Mouse (Mus musculus): ENCODE results near the gene Cmtm8. TPM values are rescaled to one million over a fixed set of nuclear protein-coding genes. Genes with fewer than 3 reads are reported as not detected.

The Cmtm8 gene
- polyA plus RNA-seq, 1 experiment from 2014 or later, result 20.6 TPM

DNA sequence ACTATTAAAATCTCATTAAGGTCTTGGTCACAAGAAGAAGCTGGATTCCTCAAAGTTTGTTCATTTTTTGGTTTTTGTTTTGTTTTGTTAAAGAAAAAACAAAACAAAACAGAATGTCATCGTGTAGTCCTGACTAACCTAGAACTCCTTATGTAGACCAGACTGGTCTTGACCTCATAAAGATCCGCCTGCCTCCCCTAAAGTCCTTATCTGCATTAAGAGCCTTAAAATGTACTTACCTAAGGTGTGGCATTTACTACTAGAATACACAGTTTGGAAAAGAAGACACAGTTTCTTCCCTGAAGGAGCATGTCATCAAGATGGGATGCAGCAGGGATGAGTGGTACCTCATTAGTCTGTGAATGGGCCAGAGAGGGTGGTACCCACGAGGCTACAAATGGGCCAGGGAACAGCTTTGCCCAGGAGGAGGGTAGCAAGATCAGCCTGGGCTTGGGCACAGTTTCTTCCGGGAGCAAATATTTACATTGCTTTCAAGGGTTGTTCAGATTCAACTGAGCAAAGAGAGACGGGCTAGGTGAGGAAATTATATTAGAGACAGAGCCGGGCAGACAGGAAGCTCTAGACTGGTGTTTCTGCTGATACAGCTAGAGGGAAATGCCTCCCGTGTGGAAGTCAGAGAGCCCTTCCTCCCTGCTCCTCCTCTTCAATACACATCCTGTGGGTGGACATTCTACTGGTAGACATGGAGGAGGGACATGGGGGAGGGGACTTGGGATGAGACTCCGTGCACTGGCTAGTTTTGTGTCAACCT, 7.6 kb upstream of the Cmtm8 start:
- no peaks in the 10 kb centered on the region for H3K9me3 ChIP-seq
- no peak overlapping the region for H3K4me2 ChIP-seq
- H3K27me3 ChIP-seq, result no peaks in the 10 kb centered on the region
- H3K4me3 ChIP-seq, result no peak overlapping the region
- H3K9ac ChIP-seq, result no peak overlapping the region
- H3K36me3 ChIP-seq, result no peaks in the 10 kb centered on the region
- no peak overlapping the region for H3K27ac ChIP-seq
- 69% methylated on average over 8 of the region's 8 CpGs for WGBS
- H3K4me1 ChIP-seq, result 0 out of 2 replicates have a peak, but pooled peaks cover 5% of the 10 kb centered on the region
- no peak for ATAC-seq (ENCODE audit: insufficient number of reproducible peaks, low FRiP score, low TSS enrichment, low read depth)

DNA sequence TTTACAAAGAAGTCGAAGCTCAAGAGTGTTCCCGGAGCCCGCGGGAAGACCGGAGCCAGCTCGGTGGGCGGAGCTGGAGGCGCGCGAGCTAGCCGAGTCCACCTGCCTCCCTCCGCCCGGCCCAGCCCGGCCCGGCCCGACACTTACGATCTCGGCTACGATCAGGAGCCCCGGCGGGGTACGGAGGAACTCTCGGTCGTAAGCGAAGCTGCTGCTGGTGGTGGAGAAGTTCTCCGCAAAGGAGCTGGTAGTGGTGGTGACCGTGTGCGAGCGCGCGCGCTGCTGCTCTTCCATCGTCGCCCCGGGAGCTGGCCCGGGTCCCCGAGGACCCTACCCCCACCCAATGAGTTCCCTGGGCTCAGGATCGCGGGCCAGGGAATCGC, 331 bp downstream of the Cmtm8 start:
- Histone ChIP-seq H3K9ac (peak overlapping the region; percentile 52), H3K27me3 (peaks cover 4% of the 10 kb centered on the region; the same call in 1 of the 2 replicates), H3K9me3 (no peaks in the 10 kb centered on the region), H3K4me3 (peak overlapping the region; percentile 66), H3K4me2 (peak overlapping the region; percentile 98), H3K4me1 (peaks cover 17% of the 10 kb centered on the region), H3K36me3 (no peaks in the 10 kb centered on the region), H3K27ac (0 out of 2 replicates have a peak overlapping the region, but pooled peaks have one; percentile 17)
- ATAC-seq (ENCODE audit: insufficient number of reproducible peaks, low FRiP score, low TSS enrichment, low read depth), result peak; percentile 26; the same call in 1 of the 2 replicates
- under 1% methylated on average over 40 of the region's 40 CpGs for WGBS

DNA sequence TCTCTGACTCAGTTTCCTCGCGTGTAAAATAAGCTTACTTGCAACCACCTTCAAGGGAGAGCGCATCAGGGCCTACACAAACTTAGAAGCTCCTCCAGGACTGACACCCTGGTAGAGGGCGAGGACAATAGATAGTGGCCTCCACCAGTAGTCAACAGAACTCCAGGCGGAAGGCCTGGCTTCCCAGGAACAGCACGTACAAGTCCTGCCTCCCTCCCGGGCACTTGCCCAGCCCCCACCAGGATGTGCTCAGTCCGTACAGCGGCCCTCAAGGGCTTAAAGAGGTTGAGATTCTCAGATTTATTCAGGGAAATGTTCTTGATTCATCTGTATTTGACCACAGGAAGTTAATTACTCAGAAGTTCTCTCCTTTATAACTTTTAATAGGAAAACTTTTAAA, 1.1 kb downstream of the Cmtm8 start:
- ATAC-seq (ENCODE audit: insufficient number of reproducible peaks, low FRiP score, low TSS enrichment, low read depth), result no peak
- WGBS, result 50% methylated on average over 9 of the region's 9 CpGs
- Histone ChIP-seq H3K4me1 (peaks cover 17% of the 10 kb centered on the region), H3K9me3 (no peaks in the 10 kb centered on the region), H3K4me2 (peak overlapping the region; percentile 98), H3K27ac (0 out of 2 replicates have a peak overlapping the region, but pooled peaks have one; percentile 9), H3K27me3 (peaks cover 4% of the 10 kb centered on the region; the same call in 1 of the 2 replicates), H3K9ac (no peak overlapping the region), H3K36me3 (no peaks in the 10 kb centered on the region), H3K4me3 (peak overlapping the region; percentile 66)

DNA sequence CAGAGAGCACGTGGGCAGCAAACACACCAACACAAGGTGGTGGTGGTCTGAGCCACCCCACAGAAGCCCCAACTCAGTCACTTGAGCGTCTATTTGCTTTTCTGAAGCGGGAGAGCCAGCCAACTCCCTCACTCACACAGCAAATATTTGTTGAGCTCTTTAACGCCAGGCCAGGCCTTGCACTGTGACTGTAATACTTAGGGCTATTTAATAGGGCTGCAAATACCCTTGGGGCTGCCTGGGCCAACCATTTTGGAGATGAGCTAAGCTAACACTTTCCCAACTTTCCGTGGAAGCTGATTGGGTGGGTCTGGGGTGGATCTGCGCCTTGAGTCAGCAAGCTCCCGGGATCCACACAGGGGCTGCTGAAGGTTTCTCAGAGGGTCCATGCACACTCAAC, 1.7 kb downstream of the Cmtm8 start:
- WGBS, result 62% methylated on average over 7 of the region's 7 CpGs
- Histone ChIP-seq H3K4me3 (no peak overlapping the region), H3K27me3 (peaks cover 4% of the 10 kb centered on the region; the same call in 1 of the 2 replicates), H3K9me3 (no peaks in the 10 kb centered on the region), H3K4me2 (no peak overlapping the region), H3K36me3 (no peaks in the 10 kb centered on the region), H3K27ac (0 out of 2 replicates have a peak overlapping the region, but pooled peaks have one; percentile 9), H3K9ac (no peak overlapping the region), H3K4me1 (peaks cover 17% of the 10 kb centered on the region)
- ATAC-seq (ENCODE audit: insufficient number of reproducible peaks, low FRiP score, low TSS enrichment, low read depth), result no peak

GRCm38 (mm10) chr9:114838870-114839269, 5.1 kb downstream of the Cmtm8 start:
- H3K4me1 ChIP-seq, result peaks cover 11% of the 10 kb centered on the region
- no peak overlapping the region for H3K9ac ChIP-seq
- no peaks in the 10 kb centered on the region for H3K9me3 ChIP-seq
- H3K36me3 ChIP-seq, result no peaks in the 10 kb centered on the region
- peaks cover 4% of the 10 kb centered on the region; the same call in 1 of the 2 replicates for H3K27me3 ChIP-seq
- 71% methylated on average over 5 of the region's 5 CpGs for WGBS
- no peak for ATAC-seq (ENCODE audit: insufficient number of reproducible peaks, low FRiP score, low TSS enrichment, low read depth)
- no peak overlapping the region for H3K4me2 ChIP-seq
- no peak overlapping the region for H3K27ac ChIP-seq
- no peak overlapping the region for H3K4me3 ChIP-seq

DNA sequence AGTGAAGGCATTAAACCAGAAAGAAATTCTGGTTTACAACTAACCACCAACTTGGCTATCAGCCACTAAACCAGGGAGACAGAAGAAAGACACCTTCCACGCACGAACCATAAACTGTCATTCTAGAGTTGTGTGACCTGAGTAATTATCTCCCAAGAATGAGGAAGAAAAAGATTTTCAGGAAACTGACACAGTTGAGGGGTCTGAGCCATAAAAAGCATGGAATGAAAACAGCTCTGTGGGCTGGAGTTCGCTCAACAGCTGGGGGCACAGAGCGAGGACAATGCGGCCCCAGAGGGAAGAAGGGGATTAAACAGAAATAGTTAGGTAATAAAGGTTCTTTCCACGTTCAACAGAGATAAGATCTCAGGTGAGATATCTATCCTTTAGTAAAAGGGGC, 12.4 kb downstream of the Cmtm8 start:
- Histone ChIP-seq H3K4me1 (0 out of 2 replicates have a peak, but pooled peaks cover 4% of the 10 kb centered on the region), H3K27me3 (no peaks in the 10 kb centered on the region), H3K4me3 (no peak overlapping the region), H3K27ac (no peak overlapping the region), H3K9ac (no peak overlapping the region), H3K36me3 (no peaks in the 10 kb centered on the region), H3K4me2 (no peak overlapping the region), H3K9me3 (no peaks in the 10 kb centered on the region)
- ATAC-seq (ENCODE audit: insufficient number of reproducible peaks, low FRiP score, low TSS enrichment, low read depth), result no peak
- WGBS, result 35% methylated on average over 6 of the region's 6 CpGs

DNA sequence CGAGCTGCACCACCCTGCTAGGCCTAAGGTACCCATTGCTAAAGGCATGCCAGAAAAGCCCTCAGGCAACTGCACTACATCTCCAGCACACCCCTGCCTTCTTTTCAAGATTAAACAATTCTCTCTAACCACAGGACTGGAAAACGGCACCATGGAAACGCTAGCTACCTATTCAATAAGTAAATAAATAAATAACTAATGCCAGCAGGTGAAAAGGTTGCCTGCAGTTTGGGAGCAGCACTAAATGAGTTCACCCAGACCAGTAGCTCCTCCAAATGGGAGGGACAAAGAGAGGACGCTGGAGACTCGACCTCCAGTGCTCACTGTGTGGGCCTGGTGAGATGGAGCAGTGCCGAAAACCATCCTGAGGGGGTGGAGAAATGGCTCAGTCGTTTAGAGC, 13.6 kb downstream of the Cmtm8 start:
- Histone ChIP-seq H3K9ac (no peak overlapping the region), H3K4me1 (0 out of 2 replicates have a peak, but pooled peaks cover 4% of the 10 kb centered on the region), H3K9me3 (no peaks in the 10 kb centered on the region), H3K4me2 (no peak overlapping the region), H3K36me3 (no peaks in the 10 kb centered on the region), H3K27me3 (no peaks in the 10 kb centered on the region), H3K4me3 (no peak overlapping the region), H3K27ac (no peak overlapping the region)
- ATAC-seq (ENCODE audit: insufficient number of reproducible peaks, low FRiP score, low TSS enrichment, low read depth), result no peak
- WGBS, result 48% methylated on average over 7 of the region's 7 CpGs

GRCm38 (mm10) chr9:114829669-114830068, 14.3 kb downstream of the Cmtm8 start:
- Histone ChIP-seq H3K4me3 (no peak overlapping the region), H3K4me1 (0 out of 2 replicates have a peak, but pooled peaks cover 4% of the 10 kb centered on the region), H3K9ac (no peak overlapping the region), H3K36me3 (no peaks in the 10 kb centered on the region), H3K9me3 (no peaks in the 10 kb centered on the region), H3K27ac (no peak overlapping the region), H3K4me2 (no peak overlapping the region), H3K27me3 (no peaks in the 10 kb centered on the region)
- no peak for ATAC-seq (ENCODE audit: insufficient number of reproducible peaks, low FRiP score, low TSS enrichment, low read depth)
- WGBS, result 86% methylated on average over 8 of the region's 8 CpGs

DNA sequence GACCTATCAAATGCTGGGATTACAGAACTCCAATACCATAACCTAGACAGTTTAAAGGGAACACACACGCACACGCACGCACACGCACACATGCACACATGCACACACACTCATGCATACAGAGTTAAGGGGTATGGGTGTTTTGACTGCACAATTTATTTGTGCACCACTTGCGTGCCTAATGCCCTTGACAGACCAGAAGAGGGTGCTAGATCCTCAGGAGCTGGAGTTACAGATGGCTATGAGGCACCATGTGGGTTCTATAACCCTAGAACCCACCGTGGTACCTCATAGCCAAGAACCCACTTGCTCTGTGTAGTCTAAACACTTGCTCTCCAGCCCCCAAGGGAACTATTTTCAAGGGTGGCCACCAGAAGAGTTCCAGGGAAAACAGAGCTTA, 15.6 kb downstream of the Cmtm8 start:
- H3K9me3 ChIP-seq, result no peaks in the 10 kb centered on the region
- 94% methylated on average over 6 of the region's 6 CpGs for WGBS
- H3K27me3 ChIP-seq, result no peaks in the 10 kb centered on the region
- H3K9ac ChIP-seq, result no peak overlapping the region
- no peak overlapping the region for H3K4me2 ChIP-seq
- H3K27ac ChIP-seq, result no peak overlapping the region
- no peak for ATAC-seq (ENCODE audit: insufficient number of reproducible peaks, low FRiP score, low TSS enrichment, low read depth)
- no peaks in the 10 kb centered on the region for H3K36me3 ChIP-seq
- H3K4me1 ChIP-seq, result 0 out of 2 replicates have a peak, but pooled peaks cover 4% of the 10 kb centered on the region
- no peak overlapping the region for H3K4me3 ChIP-seq

DNA sequence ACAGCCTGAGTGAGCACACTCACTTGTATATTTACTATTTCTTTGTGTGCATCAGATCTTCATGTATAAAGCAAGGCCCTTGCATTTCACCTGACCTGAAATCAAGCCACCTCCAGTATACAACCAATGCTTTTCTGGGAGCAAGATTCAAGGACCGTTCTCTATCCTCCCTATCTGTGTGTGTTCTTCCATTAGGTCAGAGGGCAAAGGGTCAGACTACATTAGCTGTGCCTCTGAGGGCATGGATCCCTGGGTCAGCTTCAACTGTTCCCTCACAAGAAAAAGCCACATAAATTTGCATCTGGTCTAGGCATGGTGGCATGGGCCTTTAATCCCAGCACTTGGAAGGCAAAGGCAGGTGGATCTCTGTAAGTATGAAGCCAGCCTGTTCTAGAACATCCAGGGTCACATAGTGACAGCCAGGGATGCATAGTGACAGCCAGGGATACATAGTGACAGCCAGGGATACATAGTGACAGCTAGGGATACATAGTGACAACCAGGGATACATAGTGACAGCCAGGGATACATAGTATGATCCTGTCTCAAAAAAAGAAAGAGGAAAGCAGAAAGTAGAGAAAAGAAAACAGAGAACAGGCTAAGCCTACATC, 16.6 kb downstream of the Cmtm8 start:
- no peak for ATAC-seq (ENCODE audit: insufficient number of reproducible peaks, low FRiP score, low TSS enrichment, low read depth)
- Histone ChIP-seq H3K4me2 (no peak overlapping the region), H3K4me1 (0 out of 2 replicates have a peak, but pooled peaks cover 4% of the 10 kb centered on the region), H3K9me3 (no peaks in the 10 kb centered on the region), H3K36me3 (no peaks in the 10 kb centered on the region), H3K9ac (0 out of 2 replicates have a peak overlapping the region, but pooled peaks have one; percentile 4), H3K27ac (no peak overlapping the region), H3K27me3 (no peaks in the 10 kb centered on the region), H3K4me3 (no peak overlapping the region)
- 77% methylated on average over 1 of the region's 1 CpGs for whole genome bisulfite sequencing

DNA sequence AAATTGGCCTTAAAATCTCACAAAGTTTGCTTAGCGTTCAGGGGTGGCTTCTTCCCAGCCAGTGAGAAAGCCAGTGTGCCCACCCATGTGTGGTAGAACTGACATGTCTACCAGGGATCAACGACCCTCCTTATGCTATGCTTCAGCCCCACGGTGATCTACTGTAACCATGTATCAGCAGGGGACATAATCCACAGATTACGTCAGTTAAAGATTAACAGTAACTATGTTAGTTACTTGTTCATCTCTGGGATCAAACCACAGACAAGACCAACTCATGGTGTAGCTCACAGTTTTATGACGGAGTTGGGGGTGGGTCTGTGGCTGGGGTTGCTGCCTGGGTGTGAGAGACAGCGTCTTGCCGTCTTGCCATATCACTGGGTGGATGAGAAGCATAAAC, 19.8 kb downstream of the Cmtm8 start:
- Histone ChIP-seq H3K27ac (no peak overlapping the region), H3K4me1 (no peaks in the 10 kb centered on the region), H3K4me2 (no peak overlapping the region), H3K27me3 (no peaks in the 10 kb centered on the region), H3K36me3 (no peaks in the 10 kb centered on the region), H3K9me3 (no peaks in the 10 kb centered on the region), H3K4me3 (no peak overlapping the region), H3K9ac (no peak overlapping the region)
- 93% methylated on average over 7 of the region's 7 CpGs for WGBS
- no peak for ATAC-seq (ENCODE audit: insufficient number of reproducible peaks, low FRiP score, low TSS enrichment, low read depth)

Measured in limb, embryonic 15.5 days (tissue).